Mouse (Mus musculus) embryonic facial prominence, embryonic 10.5 days (tissue): ENCODE data around the gene Xpr1. TPM values are rescaled to one million over a fixed set of nuclear protein-coding genes. Genes with fewer than 3 reads are reported as not detected.
"Not testable (repeated sequence)": the region's sequence is repeated elsewhere in the genome, so short reads cannot be mapped to it uniquely, and the experiment has no call there.

ENCODE experiments used
- DNase-seq: peaks from one replicate; pipeline ENCODE4 v3.0.0-alpha.2; 2017; ENCODE audit warnings: low spot score
- H3K27ac ChIP-seq: fragments of 300-500 bp; sonication (generic); replicated peaks from 2 replicates; pipeline ENCODE4 v1.5.1; 2016; ENCODE audit warnings: mild to moderate bottlenecking
- H3K27me3 ChIP-seq: fragments of 300-500 bp; sonication (generic); replicated peaks from 2 replicates; pipeline ENCODE4 v1.6.1; 2016; ENCODE audit warnings: low read depth, mild to moderate bottlenecking; ENCODE audit not compliant: poor library complexity, severe bottlenecking
- H3K36me3 ChIP-seq: fragments of 300-500 bp; sonication (generic); replicated peaks from 2 replicates; pipeline ENCODE4 v1.6.1; 2016; ENCODE audit warnings: mild to moderate bottlenecking, moderate library complexity
- H3K4me1 ChIP-seq: fragments of 300-500 bp; sonication (generic); 2 replicates; pipeline ENCODE4 v1.6.1; 2016
- H3K4me3 ChIP-seq: fragments of 300-500 bp; sonication (generic); 2 replicates; pipeline ENCODE4 v1.5.1; 2016; ENCODE audit warnings: mild to moderate bottlenecking, moderate library complexity
- H3K9me3 ChIP-seq: fragments of 300-500 bp; sonication (generic); 2 replicates; pipeline ENCODE4 v1.6.1; 2016; ENCODE audit warnings: mild to moderate bottlenecking
- WGBS: fragments of 180-500 bp; shearing (Covaris S2); methylation state at CpG from one replicate; pipeline ENCODE4 v1.1.7; 2016; 5-methylcytosine and 5-hydroxymethylcytosine counted together
- polyA plus RNA-seq: library from polyadenylated mRNA; unstranded; fragments of >200 nt; fragmentation: Nextera tagmentation; extraction: Ambion mirVana; gene quantifications from 2 replicates; pipeline ENCODE4 v1.2.1, GENCODE M21; 2016

The Xpr1 gene
- polyA plus RNA-seq, 1 experiment from 2014 or later, result 8.2 TPM

- not testable (repeated sequence) for H3K9me3 ChIP-seq, H3K36me3 ChIP-seq, DNase-seq, H3K27ac ChIP-seq, H3K4me3 ChIP-seq, H3K4me1 ChIP-seq, H3K27me3 ChIP-seq
- WGBS, result 95% methylated on average over 10 of the region's 10 CpGs
Observed at GRCm38 (mm10) chr1:155262496-155262895, 154.7 kb downstream of the Xpr1 start.

GRCm38 (mm10) chr1:155254309-155254708 lies 162.9 kb downstream of the Xpr1 start:
- DNase-seq, result no peak
- Histone ChIP-seq H3K27ac (no peak overlapping the region), H3K27me3 (no peaks in the 10 kb centered on the region), H3K4me3 (no peak overlapping the region), H3K4me1 (peaks cover 8% of the 10 kb centered on the region), H3K9me3 (no peaks in the 10 kb centered on the region), H3K36me3 (no peaks in the 10 kb centered on the region)
- WGBS, result 91% methylated on average over 8 of the region's 8 CpGs

GRCm38 (mm10) chr1:155253126-155253525 lies 164.1 kb downstream of the Xpr1 start:
- no peak for DNase-seq
- Histone ChIP-seq H3K4me1 (peaks cover 8% of the 10 kb centered on the region), H3K36me3 (no peaks in the 10 kb centered on the region), H3K27me3 (no peaks in the 10 kb centered on the region), H3K27ac (no peak overlapping the region), H3K4me3 (no peak overlapping the region), H3K9me3 (no peaks in the 10 kb centered on the region)
- WGBS, result 72% methylated on average over 12 of the region's 12 CpGs

GRCm38 (mm10) chr1:155252631-155253121 lies 164.5 kb downstream of the Xpr1 start:
- DNase-seq, result no peak
- H3K27me3 ChIP-seq, result no peaks in the 10 kb centered on the region

GRCm38 (mm10) chr1:155251596-155251995 lies 165.6 kb downstream of the Xpr1 start:
- H3K27me3 ChIP-seq, result peaks cover 3% of the 10 kb centered on the region
- peaks cover 12% of the 10 kb centered on the region for H3K4me1 ChIP-seq
- no peaks in the 10 kb centered on the region for H3K9me3 ChIP-seq
- H3K4me3 ChIP-seq, result no peak overlapping the region
- DNase-seq, result no peak
- no peaks in the 10 kb centered on the region for H3K36me3 ChIP-seq
- no peak overlapping the region for H3K27ac ChIP-seq
- WGBS, result 79% methylated on average over 5 of the region's 5 CpGs

More at GRCm38 (mm10) chr1:155252631-155253121, 164.5 kb downstream of the Xpr1 start:
- WGBS, result 49% methylated on average over 6 of the region's 6 CpGs
- Histone ChIP-seq H3K36me3 (no peaks in the 10 kb centered on the region), H3K9me3 (no peaks in the 10 kb centered on the region), H3K4me1 (peaks cover 8% of the 10 kb centered on the region), H3K4me3 (no peak overlapping the region), H3K27ac (no peak overlapping the region)

- Histone ChIP-seq H3K4me1 (peaks cover 13% of the 10 kb centered on the region), H3K9me3 (no peaks in the 10 kb centered on the region), H3K36me3 (no peaks in the 10 kb centered on the region), H3K27me3 (peaks cover 13% of the 10 kb centered on the region), H3K27ac (no peak overlapping the region), H3K4me3 (no peak overlapping the region)
- WGBS, result 39% methylated on average over 4 of the region's 4 CpGs
- no peak for DNase-seq
Observed at GRCm38 (mm10) chr1:155250531-155251135, 166.6 kb downstream of the Xpr1 start.

- peaks cover 20% of the 10 kb centered on the region for H3K27me3 ChIP-seq
- DNase-seq, result no peak
Observed at GRCm38 (mm10) chr1:155249896-155250295, 167.3 kb downstream of the Xpr1 start.

GRCm38 (mm10) chr1:155248041-155248440 lies 169.2 kb downstream of the Xpr1 start:
- no peaks in the 10 kb centered on the region for H3K9me3 ChIP-seq
- no peak for DNase-seq
- H3K27me3 ChIP-seq, result peaks cover 39% of the 10 kb centered on the region
- peaks cover 37% of the 10 kb centered on the region for H3K4me1 ChIP-seq
- H3K36me3 ChIP-seq, result no peaks in the 10 kb centered on the region
- H3K27ac ChIP-seq, result no peak overlapping the region
- WGBS, result 68% methylated on average over 5 of the region's 5 CpGs
- H3K4me3 ChIP-seq, result no peak overlapping the region

More at GRCm38 (mm10) chr1:155249896-155250295, 167.3 kb downstream of the Xpr1 start:
- Histone ChIP-seq H3K36me3 (no peaks in the 10 kb centered on the region), H3K9me3 (no peaks in the 10 kb centered on the region), H3K4me3 (no peak overlapping the region), H3K27ac (no peak overlapping the region), H3K4me1 (peaks cover 19% of the 10 kb centered on the region)
- 41% methylated on average over 5 of the region's 5 CpGs for WGBS

GRCm38 (mm10) chr1:155247441-155247840 lies 169.8 kb downstream of the Xpr1 start:
- Histone ChIP-seq H3K4me1 (peaks cover 33% of the 10 kb centered on the region), H3K36me3 (no peaks in the 10 kb centered on the region), H3K27ac (no peak overlapping the region), H3K4me3 (no peak overlapping the region), H3K27me3 (peaks cover 42% of the 10 kb centered on the region), H3K9me3 (no peaks in the 10 kb centered on the region)
- no peak for DNase-seq
- 37% methylated on average over 5 of the region's 5 CpGs for WGBS

- Histone ChIP-seq H3K27ac (no peak overlapping the region), H3K9me3 (no peaks in the 10 kb centered on the region), H3K4me3 (no peak overlapping the region), H3K36me3 (peaks cover 16% of the 10 kb centered on the region), H3K4me1 (peaks cover 40% of the 10 kb centered on the region), H3K27me3 (peaks cover 47% of the 10 kb centered on the region)
- 62% methylated on average over 7 of the region's 7 CpGs for WGBS
- no peak for DNase-seq
Observed at GRCm38 (mm10) chr1:155245516-155245915, 171.7 kb downstream of the Xpr1 start.

GRCm38 (mm10) chr1:155244771-155245211 lies 172.4 kb downstream of the Xpr1 start:
- WGBS, result 2% methylated on average over 29 of the region's 29 CpGs
- Histone ChIP-seq H3K27me3 (peaks cover 47% of the 10 kb centered on the region), H3K27ac (peak overlapping the region; percentile 95), H3K9me3 (no peaks in the 10 kb centered on the region), H3K4me1 (peaks cover 44% of the 10 kb centered on the region), H3K4me3 (peak overlapping the region; percentile 74), H3K36me3 (peaks cover 23% of the 10 kb centered on the region)
- no peak for DNase-seq

- no peaks in the 10 kb centered on the region for H3K9me3 ChIP-seq
- H3K4me3 ChIP-seq, result peak within 1 kb of the TSS; percentile 74
- H3K36me3 ChIP-seq, result peaks cover 25% of the 10 kb centered on the region
- WGBS, result 1% methylated on average over 85 of the region's 85 CpGs
- peak; percentile 81 for DNase-seq
- peak within 1 kb of the TSS; percentile 95 for H3K27ac ChIP-seq
- peaks cover 48% of the 10 kb centered on the region for H3K4me1 ChIP-seq
- H3K27me3 ChIP-seq, result peaks cover 47% of the 10 kb centered on the region
Observed at GRCm38 (mm10) chr1:155243797-155244770, 173.1 kb downstream of the Xpr1 start, which contains the start of gene BC034090. Gene BC034090, minus strand, starts transcription at chr1:155244444.
